ENCODE assay signal across 8 mouse cellular contexts in genomic region chr6:89239511-89239910, GRCm38 (mm10).
DNase-seq lines count a peak whose midpoint lies in the region; ATAC-seq and TF ChIP-seq lines count a peak whose summit lies in the region.

No protein-coding gene starts in this region.

- WGBS in forebrain, embryonic 10.5 days: 55% methylated on average over 8 of the region's 8 CpGs
- 53% methylated on average over 8 of the region's 8 CpGs for WGBS in forebrain, embryonic 15.5 days
- WGBS in heart, embryonic 15.5 days: 26% methylated on average over 8 of the region's 8 CpGs
- WGBS in lung, postnatal 0 days: 28% methylated on average over 8 of the region's 8 CpGs

- ATAC-seq in forebrain, embryonic 15.5 days (replicated peaks): no peak
- peak; percentile 71 for ATAC-seq in heart, embryonic 15.5 days (replicated peaks; ENCODE audit: insufficient number of reproducible peaks, insufficient read depth, low FRiP score, low read depth)
- ATAC-seq in lung, postnatal 0 days: peak; percentile 59; the same call in 1 of the 2 replicates

- TF ChIP-seq CTCF in lung, postnatal 0 days (IDR thresholded peaks at IDR 0.05): no peak

- H3K4me2 ChIP-seq in forebrain, embryonic 15.5 days (replicated peaks): no peak overlapping the region
- H3K4me2 ChIP-seq in heart, embryonic 15.5 days: peak overlapping the region; percentile 27; the same call in 1 of the 2 replicates
- H3K4me2 ChIP-seq in lung, postnatal 0 days (replicated peaks; ENCODE audit: low read depth, low read length): no peak overlapping the region

- DNase-seq in forebrain, embryonic 10.5 days (ENCODE audit: extremely low spot score, low spot score): no peak
- peak; percentile 27 to 59 for DNase-seq in urinary bladder, postnatal 4 days (ENCODE audit: low spot score in 2 of 2)
- DNase-seq in urinary bladder, adult 18-20 months (ENCODE audit: low spot score in 2 of 2): no peak
- peak; percentile 13 for DNase-seq in lung, postnatal 0 days (ENCODE audit: low spot score)
- DNase-seq in testis, postnatal 14 days (ENCODE audit: low spot score): peak; percentile 42
- no peak for DNase-seq in embryo, embryonic 11 days

- no peak for TF ChIP-seq EP300 in lung, postnatal 0 days (IDR thresholded peaks at IDR 0.05)

- peaks cover 33% of the 10 kb centered on the region for H3K27me3 ChIP-seq in forebrain, embryonic 10.5 days (ENCODE audit: poor library complexity, severe bottlenecking)
- no peaks in the 10 kb centered on the region for H3K27me3 ChIP-seq in forebrain, embryonic 15.5 days
- peaks cover 53% of the 10 kb centered on the region for H3K27me3 ChIP-seq in heart, embryonic 15.5 days
- H3K27me3 ChIP-seq in lung, postnatal 0 days (replicated peaks; ENCODE audit: insufficient read depth, low read length): no peaks in the 10 kb centered on the region

- no peaks in the 10 kb centered on the region for H3K36me3 ChIP-seq in forebrain, embryonic 10.5 days (replicated peaks)
- no peaks in the 10 kb centered on the region for H3K36me3 ChIP-seq in forebrain, embryonic 15.5 days
- no peaks in the 10 kb centered on the region for H3K36me3 ChIP-seq in heart, embryonic 15.5 days
- no peaks in the 10 kb centered on the region for H3K36me3 ChIP-seq in lung, postnatal 0 days (ENCODE audit: insufficient read depth, low read length)

- no peak overlapping the region for H3K4me3 ChIP-seq in forebrain, embryonic 10.5 days
- no peak overlapping the region for H3K4me3 ChIP-seq in forebrain, embryonic 15.5 days
- H3K4me3 ChIP-seq in heart, embryonic 15.5 days: no peak overlapping the region
- H3K4me3 ChIP-seq in lung, postnatal 0 days (ENCODE audit: low read depth, low read length): no peak overlapping the region

- no peaks in the 10 kb centered on the region for H3K9me3 ChIP-seq in forebrain, embryonic 10.5 days
- H3K9me3 ChIP-seq in forebrain, embryonic 15.5 days: no peaks in the 10 kb centered on the region
- H3K9me3 ChIP-seq in heart, embryonic 15.5 days (replicated peaks): no peaks in the 10 kb centered on the region
- H3K9me3 ChIP-seq in lung, postnatal 0 days (ENCODE audit: low read length): no peaks in the 10 kb centered on the region

- H3K4me1 ChIP-seq in forebrain, embryonic 10.5 days: peaks cover 61% of the 10 kb centered on the region
- peaks cover 40% of the 10 kb centered on the region for H3K4me1 ChIP-seq in forebrain, embryonic 15.5 days
- H3K4me1 ChIP-seq in heart, embryonic 15.5 days (replicated peaks): peaks cover 19% of the 10 kb centered on the region
- no peaks in the 10 kb centered on the region for H3K4me1 ChIP-seq in lung, postnatal 0 days (ENCODE audit: insufficient read depth, low read depth, low read length)

- H3K9ac ChIP-seq in forebrain, embryonic 15.5 days (replicated peaks): no peak overlapping the region
- no peak overlapping the region for H3K9ac ChIP-seq in heart, embryonic 15.5 days
- H3K9ac ChIP-seq in lung, postnatal 0 days (replicated peaks; ENCODE audit: low read depth): no peak overlapping the region

- H3K27ac ChIP-seq in forebrain, embryonic 10.5 days: peak overlapping the region; percentile 40; the same call in 1 of the 2 replicates
- no peak overlapping the region for H3K27ac ChIP-seq in forebrain, embryonic 15.5 days (replicated peaks)
- peak overlapping the region; percentile 28; the same call in 1 of the 2 replicates for H3K27ac ChIP-seq in heart, embryonic 15.5 days
- H3K27ac ChIP-seq in lung, postnatal 0 days (ENCODE audit: low read length): no peak overlapping the region

Comparison
In these comparisons a context has a peak if more than half of its experiments do, and no peak if none do; other contexts are left out.
1. DNase-seq: peak in urinary bladder, postnatal 4 days (2 of 2), lung, postnatal 0 days (single experiment) and testis, postnatal 14 days (single experiment); none in forebrain, embryonic 10.5 days (single experiment), urinary bladder, adult 18-20 months (0 of 2) and embryo, embryonic 11 days (single experiment).
2. H3K27ac ChIP-seq: peak in forebrain, embryonic 10.5 days (single experiment) and heart, embryonic 15.5 days (single experiment); none in forebrain, embryonic 15.5 days (single experiment) and lung, postnatal 0 days (single experiment).